Mouse (Mus musculus) liver, adult 2 months (tissue): ENCODE measurements around the gene Plk2. TPM values are rescaled to one million over a fixed set of nuclear protein-coding genes. Genes with fewer than 3 reads are reported as not detected.

Experiments used
- DNase-seq: peaks from one replicate; pipeline ENCODE4 v3.0.0-alpha.2; 2011; ENCODE audit warnings: low read depth, low spot score; ENCODE audit errors: extremely low read depth
- H3K27ac ChIP-seq: fragments of 200-500 bp; replicated peaks from 2 replicates; pipeline ENCODE4 v1.5.1; 2012; ENCODE audit warnings: low read depth, mild to moderate bottlenecking, control low read depth, inconsistent platforms, low read length; ENCODE audit not compliant: insufficient read depth
- H3K27me3 ChIP-seq: fragments of 200-500 bp; 2 replicates; pipeline ENCODE4 v1.6.1; 2012; ENCODE audit warnings: mild to moderate bottlenecking, moderate library complexity, low read length, inconsistent platforms; ENCODE audit not compliant: control insufficient read depth, insufficient read depth
- H3K36me3 ChIP-seq: fragments of 200-500 bp; 2 replicates; pipeline ENCODE4 v1.6.1; 2012; ENCODE audit warnings: low read length, inconsistent platforms; ENCODE audit not compliant: control insufficient read depth, insufficient read depth
- H3K4me1 ChIP-seq: fragments of 200-500 bp; 2 replicates; pipeline ENCODE4 v1.6.1; 2011; ENCODE audit warnings: low read length; ENCODE audit not compliant: control insufficient read depth, insufficient read depth
- H3K4me3 ChIP-seq: fragments of 200-500 bp; 2 replicates; pipeline ENCODE4 v1.5.1; 2011; ENCODE audit warnings: low read depth, mild to moderate bottlenecking, control low read depth, low read length, moderate library complexity; ENCODE audit not compliant: insufficient read depth
- H3K79me2 ChIP-seq: fragments of 200-500 bp; 2 replicates; pipeline ENCODE4 v1.6.1; 2012; ENCODE audit warnings: inconsistent platforms, mild to moderate bottlenecking, low read length, moderate library complexity; ENCODE audit not compliant: control insufficient read depth, insufficient read depth
- H3K9ac ChIP-seq: fragments of 200-500 bp; 2 replicates; pipeline ENCODE4 v1.6.1; 2012; ENCODE audit warnings: low read depth, mild to moderate bottlenecking, control low read depth, inconsistent platforms, low read length
- CTCF ChIP-seq: fragments of 200-500 bp; IDR thresholded peaks from 2 replicates; pipeline ENCODE4 v1.5.1; 2011; ENCODE audit warnings: low read depth, low read length, control low read depth
- POLR2A ChIP-seq: fragments of 200-500 bp; IDR thresholded peaks from 2 replicates; pipeline ENCODE4 v1.6.1; 2011; ENCODE audit warnings: low read length, control low read depth; ENCODE audit not compliant: insufficient read depth; ENCODE audit errors: extremely low read depth
- WGBS: fragments of 180-500 bp; shearing (Covaris S2); methylation state at CpG from one replicate; pipeline ENCODE4 v1.1.7; 2018; 5-methylcytosine and 5-hydroxymethylcytosine counted together
- polyA plus RNA-seq: library from polyadenylated mRNA; depleted of rRNA; stranded (reverse); fragments of >200 nt; gene quantifications from 2 replicates; pipeline ENCODE4 v1.2.3, GENCODE M21; 2012; rRNA removed
- total RNA-seq: library from RNA; depleted of rRNA; stranded (reverse); fragments of >200 nt; gene quantifications from 2 replicates; pipeline ENCODE4 v1.2.3, GENCODE M21; 2014; rRNA removed

The Plk2 gene
- total RNA-seq (10.1 and 18.3 TPM in 2 replicates), polyA plus RNA-seq (3.3 TPM in 2 replicates)

- TF ChIP-seq POLR2A (peak; percentile 100), CTCF (peak; percentile 53)
- WGBS, result under 1% methylated on average over 71 of the region's 71 CpGs
- Histone ChIP-seq H3K4me3 (peak within 1 kb of the TSS; percentile 70), H3K27ac (peak within 1 kb of the TSS; percentile 83), H3K4me1 (peaks cover 11% of the 10 kb centered on the region; the same call in 1 of the 2 replicates), H3K27me3 (no peaks in the 10 kb centered on the region), H3K9ac (peak within 1 kb of the TSS; percentile 90), H3K79me2 (no peaks in the 10 kb centered on the region; the same call in 1 of the 2 replicates), H3K36me3 (peaks cover 28% of the 10 kb centered on the region)
- DNase-seq, result peak; percentile 88
Measured at GRCm38 (mm10) chr13:110394291-110395178, at the start of gene Plk2. Gene Plk2 (plus strand): TSS chr13:110395046.

- Histone ChIP-seq H3K27me3 (no peaks in the 10 kb centered on the region; the same call in 1 of the 2 replicates), H3K36me3 (no peaks in the 10 kb centered on the region), H3K4me1 (no peaks in the 10 kb centered on the region), H3K27ac (no peak overlapping the region), H3K79me2 (no peaks in the 10 kb centered on the region), H3K9ac (no peak overlapping the region), H3K4me3 (no peak overlapping the region)
- 64% methylated on average over 7 of the region's 7 CpGs for WGBS
- DNase-seq, result no peak
- TF ChIP-seq CTCF, result no peak
- no peak for TF ChIP-seq POLR2A
Measured at GRCm38 (mm10) chr13:110346707-110347106, 48.1 kb upstream of the Plk2 start.

GRCm38 (mm10) chr13:110351051-110351450 is 43.8 kb upstream of the Plk2 start:
- no peak for DNase-seq
- no peaks in the 10 kb centered on the region for H3K79me2 ChIP-seq
- no peak overlapping the region for H3K9ac ChIP-seq
- no peak overlapping the region for H3K4me3 ChIP-seq
- H3K27ac ChIP-seq, result no peak overlapping the region
- WGBS, result 82% methylated on average over 6 of the region's 6 CpGs
- H3K36me3 ChIP-seq, result no peaks in the 10 kb centered on the region
- no peaks in the 10 kb centered on the region for H3K4me1 ChIP-seq
- TF ChIP-seq POLR2A, result no peak
- no peak for TF ChIP-seq CTCF
- H3K27me3 ChIP-seq, result no peaks in the 10 kb centered on the region

- H3K27me3 ChIP-seq, result no peaks in the 10 kb centered on the region
- no peak within 1 kb of the TSS for H3K27ac ChIP-seq
- H3K36me3 ChIP-seq, result no peaks in the 10 kb centered on the region
- H3K4me1 ChIP-seq, result no peaks in the 10 kb centered on the region
- TF ChIP-seq POLR2A (no peak), CTCF (no peak)
- DNase-seq, result peak; percentile 10
- 75% methylated on average over 2 of the region's 2 CpGs for WGBS
- no peaks in the 10 kb centered on the region for H3K79me2 ChIP-seq
- H3K4me3 ChIP-seq, result no peak within 1 kb of the TSS
- H3K9ac ChIP-seq, result no peak within 1 kb of the TSS
Measured at GRCm38 (mm10) chr13:110356941-110357340, 37.9 kb upstream of the Plk2 start, which contains the start of gene Gapt. Gene Gapt (minus strand): TSS chr13:110357199.

GRCm38 (mm10) chr13:110363722-110364121 is 31.1 kb upstream of the Plk2 start:
- Histone ChIP-seq H3K4me1 (no peaks in the 10 kb centered on the region), H3K4me3 (no peak overlapping the region), H3K79me2 (no peaks in the 10 kb centered on the region), H3K9ac (no peak overlapping the region), H3K27me3 (no peaks in the 10 kb centered on the region), H3K36me3 (no peaks in the 10 kb centered on the region), H3K27ac (no peak overlapping the region)
- 71% methylated on average over 6 of the region's 6 CpGs for WGBS
- TF ChIP-seq POLR2A (no peak), CTCF (no peak)
- no peak for DNase-seq

GRCm38 (mm10) chr13:110366477-110366876 is 28.4 kb upstream of the Plk2 start:
- H3K9ac ChIP-seq, result no peak overlapping the region
- DNase-seq, result no peak

More at GRCm38 (mm10) chr13:110366477-110366876, 28.4 kb upstream of the Plk2 start:
- no peaks in the 10 kb centered on the region for H3K4me1 ChIP-seq
- H3K79me2 ChIP-seq, result no peaks in the 10 kb centered on the region
- H3K27ac ChIP-seq, result no peak overlapping the region
- TF ChIP-seq POLR2A (no peak), CTCF (no peak)
- no peaks in the 10 kb centered on the region for H3K27me3 ChIP-seq
- H3K36me3 ChIP-seq, result no peaks in the 10 kb centered on the region
- WGBS, result 95% methylated on average over 3 of the region's 3 CpGs
- no peak overlapping the region for H3K4me3 ChIP-seq
